Mouse (Mus musculus): ENCODE measurements around the gene St6galnac5. TPM values are rescaled to one million over a fixed set of nuclear protein-coding genes. Genes with fewer than 3 reads are reported as not detected.

St6galnac5 gene
- polyA plus RNA-seq, 1 experiment from 2014 or later = 0.77 TPM

- no peak for ATAC-seq (ENCODE audit: insufficient number of reproducible peaks, low FRiP score)
- no peaks in the 10 kb centered on the region for H3K9me3 ChIP-seq (replicated peaks)
- 70% methylated on average over 10 of the region's 10 CpGs for WGBS
- no peak overlapping the region for H3K4me2 ChIP-seq
- H3K27me3 ChIP-seq (replicated peaks) = no peaks in the 10 kb centered on the region
- H3K4me3 ChIP-seq = no peak overlapping the region
- no peaks in the 10 kb centered on the region; the same call in 1 of the 2 replicates for H3K4me1 ChIP-seq (replicated peaks)
- H3K36me3 ChIP-seq = no peaks in the 10 kb centered on the region
- H3K9ac ChIP-seq = no peak overlapping the region
- H3K27ac ChIP-seq (ENCODE audit: poor library complexity, severe bottlenecking) = no peak overlapping the region
Observed at GRCm38 (mm10) chr3:152913150-152913549, 68.9 kb downstream of the St6galnac5 start.

GRCm38 (mm10) chr3:152912216-152913101 is 69.6 kb downstream of the St6galnac5 start:
- Histone ChIP-seq H3K9me3 (replicated peaks) (no peaks in the 10 kb centered on the region), H3K4me3 (no peak overlapping the region), H3K27me3 (replicated peaks) (no peaks in the 10 kb centered on the region), H3K27ac (ENCODE audit: poor library complexity, severe bottlenecking) (no peak overlapping the region), H3K4me2 (no peak overlapping the region), H3K9ac (no peak overlapping the region), H3K36me3 (no peaks in the 10 kb centered on the region), H3K4me1 (replicated peaks) (no peaks in the 10 kb centered on the region; the same call in 1 of the 2 replicates)
- ATAC-seq (ENCODE audit: insufficient number of reproducible peaks, low FRiP score) = no peak
- WGBS = 72% methylated on average over 23 of the region's 23 CpGs

- H3K9me3 ChIP-seq (replicated peaks) = no peaks in the 10 kb centered on the region
- no peak overlapping the region for H3K4me2 ChIP-seq
- H3K36me3 ChIP-seq = no peaks in the 10 kb centered on the region
- no peaks in the 10 kb centered on the region; the same call in 1 of the 2 replicates for H3K4me1 ChIP-seq (replicated peaks)
- ATAC-seq (ENCODE audit: insufficient number of reproducible peaks, low FRiP score) = no peak
- no peaks in the 10 kb centered on the region for H3K27me3 ChIP-seq (replicated peaks)
- no peak overlapping the region for H3K9ac ChIP-seq
- no peak overlapping the region for H3K27ac ChIP-seq (ENCODE audit: poor library complexity, severe bottlenecking)
- no peak overlapping the region for H3K4me3 ChIP-seq
- 76% methylated on average over 4 of the region's 4 CpGs for WGBS
Observed at GRCm38 (mm10) chr3:152911578-152911977, 70.5 kb downstream of the St6galnac5 start.

- H3K9ac ChIP-seq = no peak overlapping the region
- 70% methylated on average over 5 of the region's 5 CpGs for WGBS
- no peak for ATAC-seq (ENCODE audit: insufficient number of reproducible peaks, low FRiP score)
Observed at GRCm38 (mm10) chr3:152907683-152908082, 74.4 kb downstream of the St6galnac5 start.

GRCm38 (mm10) chr3:152907087-152907486 is 75.0 kb downstream of the St6galnac5 start:
- no peak overlapping the region for H3K4me2 ChIP-seq
- H3K4me3 ChIP-seq = no peak overlapping the region
- no peaks in the 10 kb centered on the region for H3K36me3 ChIP-seq
- no peak overlapping the region for H3K27ac ChIP-seq (ENCODE audit: poor library complexity, severe bottlenecking)
- no peaks in the 10 kb centered on the region for H3K4me1 ChIP-seq (replicated peaks)
- no peak overlapping the region for H3K9ac ChIP-seq
- no peaks in the 10 kb centered on the region for H3K27me3 ChIP-seq (replicated peaks)
- ATAC-seq (ENCODE audit: insufficient number of reproducible peaks, low FRiP score) = no peak
- H3K9me3 ChIP-seq (replicated peaks) = no peaks in the 10 kb centered on the region
- WGBS = 78% methylated on average over 5 of the region's 5 CpGs

More at GRCm38 (mm10) chr3:152907683-152908082, 74.4 kb downstream of the St6galnac5 start:
- H3K9me3 ChIP-seq (replicated peaks) = no peaks in the 10 kb centered on the region
- H3K4me1 ChIP-seq (replicated peaks) = no peaks in the 10 kb centered on the region; the same call in 1 of the 2 replicates
- no peaks in the 10 kb centered on the region for H3K27me3 ChIP-seq (replicated peaks)
- no peak overlapping the region for H3K27ac ChIP-seq (ENCODE audit: poor library complexity, severe bottlenecking)
- no peak overlapping the region for H3K4me3 ChIP-seq
- H3K4me2 ChIP-seq = no peak overlapping the region
- H3K36me3 ChIP-seq = no peaks in the 10 kb centered on the region

GRCm38 (mm10) chr3:152905800-152906199 is 76.2 kb downstream of the St6galnac5 start:
- 62% methylated on average over 10 of the region's 10 CpGs for WGBS
- Histone ChIP-seq H3K36me3 (no peaks in the 10 kb centered on the region), H3K27ac (ENCODE audit: poor library complexity, severe bottlenecking) (no peak overlapping the region), H3K4me1 (replicated peaks) (no peaks in the 10 kb centered on the region), H3K27me3 (replicated peaks) (no peaks in the 10 kb centered on the region), H3K9ac (no peak overlapping the region), H3K4me3 (no peak overlapping the region), H3K9me3 (replicated peaks) (no peaks in the 10 kb centered on the region), H3K4me2 (no peak overlapping the region)
- ATAC-seq (ENCODE audit: insufficient number of reproducible peaks, low FRiP score) = no peak

- no peaks in the 10 kb centered on the region for H3K36me3 ChIP-seq
- H3K9me3 ChIP-seq (replicated peaks) = no peaks in the 10 kb centered on the region
- H3K9ac ChIP-seq = no peak overlapping the region
- H3K27ac ChIP-seq (ENCODE audit: poor library complexity, severe bottlenecking) = no peak overlapping the region
- ATAC-seq (ENCODE audit: insufficient number of reproducible peaks, low FRiP score) = no peak
- H3K4me3 ChIP-seq = no peak overlapping the region
- no peak overlapping the region for H3K4me2 ChIP-seq
- H3K27me3 ChIP-seq (replicated peaks) = no peaks in the 10 kb centered on the region
- 85% methylated on average over 10 of the region's 10 CpGs for WGBS
- no peaks in the 10 kb centered on the region for H3K4me1 ChIP-seq (replicated peaks)
Observed at GRCm38 (mm10) chr3:152905026-152905425, 77.0 kb downstream of the St6galnac5 start.

- no peaks in the 10 kb centered on the region for H3K4me1 ChIP-seq (replicated peaks)
- no peaks in the 10 kb centered on the region for H3K9me3 ChIP-seq (replicated peaks)
- no peak overlapping the region for H3K27ac ChIP-seq (ENCODE audit: poor library complexity, severe bottlenecking)
- no peak overlapping the region for H3K9ac ChIP-seq
- no peak for ATAC-seq (ENCODE audit: insufficient number of reproducible peaks, low FRiP score)
- H3K4me3 ChIP-seq = no peak overlapping the region
- H3K27me3 ChIP-seq (replicated peaks) = no peaks in the 10 kb centered on the region
- H3K4me2 ChIP-seq = no peak overlapping the region
- H3K36me3 ChIP-seq = no peaks in the 10 kb centered on the region
- 90% methylated on average over 9 of the region's 9 CpGs for WGBS
Observed at GRCm38 (mm10) chr3:152898906-152899305, 83.1 kb downstream of the St6galnac5 start.

- Histone ChIP-seq H3K9me3 (replicated peaks) (no peaks in the 10 kb centered on the region), H3K4me2 (no peak overlapping the region), H3K4me3 (no peak overlapping the region), H3K36me3 (no peaks in the 10 kb centered on the region), H3K4me1 (replicated peaks) (no peaks in the 10 kb centered on the region), H3K27ac (ENCODE audit: poor library complexity, severe bottlenecking) (no peak overlapping the region), H3K9ac (no peak overlapping the region), H3K27me3 (replicated peaks) (no peaks in the 10 kb centered on the region)
- ATAC-seq (ENCODE audit: insufficient number of reproducible peaks, low FRiP score) = no peak
- 76% methylated on average over 5 of the region's 5 CpGs for WGBS
Observed at GRCm38 (mm10) chr3:152897196-152897595, 84.8 kb downstream of the St6galnac5 start.

GRCm38 (mm10) chr3:152896111-152896510 is 85.9 kb downstream of the St6galnac5 start:
- ATAC-seq (ENCODE audit: insufficient number of reproducible peaks, low FRiP score) = no peak
- no peaks in the 10 kb centered on the region for H3K9me3 ChIP-seq (replicated peaks)

GRCm38 (mm10) chr3:152894935-152895334 is 87.1 kb downstream of the St6galnac5 start:
- H3K27ac ChIP-seq (ENCODE audit: poor library complexity, severe bottlenecking) = no peak overlapping the region
- no peak for ATAC-seq (ENCODE audit: insufficient number of reproducible peaks, low FRiP score)
- 52% methylated on average over 4 of the region's 4 CpGs for WGBS

More at GRCm38 (mm10) chr3:152896111-152896510, 85.9 kb downstream of the St6galnac5 start:
- Histone ChIP-seq H3K4me3 (no peak overlapping the region), H3K4me1 (replicated peaks) (no peaks in the 10 kb centered on the region), H3K27ac (ENCODE audit: poor library complexity, severe bottlenecking) (no peak overlapping the region), H3K4me2 (no peak overlapping the region), H3K27me3 (replicated peaks) (no peaks in the 10 kb centered on the region), H3K36me3 (no peaks in the 10 kb centered on the region), H3K9ac (no peak overlapping the region)
- 64% methylated on average over 3 of the region's 3 CpGs for WGBS

More at GRCm38 (mm10) chr3:152894935-152895334, 87.1 kb downstream of the St6galnac5 start:
- Histone ChIP-seq H3K4me3 (no peak overlapping the region), H3K27me3 (replicated peaks) (no peaks in the 10 kb centered on the region), H3K9me3 (replicated peaks) (no peaks in the 10 kb centered on the region), H3K36me3 (no peaks in the 10 kb centered on the region), H3K4me1 (replicated peaks) (no peaks in the 10 kb centered on the region), H3K9ac (no peak overlapping the region), H3K4me2 (no peak overlapping the region)
